8 mouse cellular contexts compared by ENCODE assay signal in genomic region chr8:47674140-47674776, GRCm38 (mm10). TPM values are rescaled to one million over a fixed set of nuclear protein-coding genes. Genes with fewer than 3 reads are reported as not detected.
DNase-seq lines count a peak whose midpoint lies in the region; ATAC-seq and TF ChIP-seq lines count a peak whose summit lies in the region.

No protein-coding gene starts in this region.

- H3K9me3 ChIP-seq in lung, postnatal 0 days (ENCODE audit: low read length) = no peaks in the 10 kb centered on the region
- peaks cover 1% of the 10 kb centered on the region; the same call in 1 of the 2 replicates for H3K9me3 ChIP-seq in forebrain, embryonic 10.5 days
- no peaks in the 10 kb centered on the region for H3K9me3 ChIP-seq in limb, embryonic 15.5 days
- no peaks in the 10 kb centered on the region for H3K9me3 ChIP-seq in stomach, embryonic 14.5 days (ENCODE audit: control insufficient read depth, low read depth, low read length)

- H3K4me1 ChIP-seq in lung, postnatal 0 days (ENCODE audit: insufficient read depth, low read depth, low read length) = peaks cover 4% of the 10 kb centered on the region
- H3K4me1 ChIP-seq in forebrain, embryonic 10.5 days = peaks cover 24% of the 10 kb centered on the region
- 0 out of 2 replicates have a peak, but pooled peaks cover 3% of the 10 kb centered on the region for H3K4me1 ChIP-seq in limb, embryonic 15.5 days
- 0 out of 2 replicates have a peak, but pooled peaks cover 8% of the 10 kb centered on the region for H3K4me1 ChIP-seq in stomach, embryonic 14.5 days (ENCODE audit: control insufficient read depth, insufficient read depth, low read length)

- TF ChIP-seq CTCF in lung, postnatal 0 days (IDR thresholded peaks at IDR 0.05) = no peak

- H3K4me3 ChIP-seq in lung, postnatal 0 days (ENCODE audit: low read depth, low read length) = peak overlapping the region; percentile 96
- H3K4me3 ChIP-seq in forebrain, embryonic 10.5 days = peak overlapping the region; percentile 96
- peak overlapping the region; percentile 98 for H3K4me3 ChIP-seq in limb, embryonic 15.5 days
- peak overlapping the region; percentile 97 for H3K4me3 ChIP-seq in stomach, embryonic 14.5 days (ENCODE audit: low read depth, low read length)

- no peaks in the 10 kb centered on the region for H3K27me3 ChIP-seq in lung, postnatal 0 days (replicated peaks; ENCODE audit: insufficient read depth, low read length)
- no peaks in the 10 kb centered on the region for H3K27me3 ChIP-seq in forebrain, embryonic 10.5 days (ENCODE audit: poor library complexity, severe bottlenecking)
- no peaks in the 10 kb centered on the region for H3K27me3 ChIP-seq in limb, embryonic 15.5 days
- no peaks in the 10 kb centered on the region for H3K27me3 ChIP-seq in stomach, embryonic 14.5 days (ENCODE audit: control insufficient read depth, insufficient read depth, low read length)

- WGBS in lung, postnatal 0 days = under 1% methylated on average over 55 of the region's 59 CpGs
- under 1% methylated on average over 48 of the region's 59 CpGs for WGBS in forebrain, embryonic 10.5 days
- under 1% methylated on average over 44 of the region's 59 CpGs for WGBS in limb, embryonic 15.5 days
- WGBS in stomach, embryonic 14.5 days = under 1% methylated on average over 53 of the region's 59 CpGs

- TF ChIP-seq EP300 in lung, postnatal 0 days (IDR thresholded peaks at IDR 0.05) = no peak

- no peaks in the 10 kb centered on the region for H3K36me3 ChIP-seq in lung, postnatal 0 days (ENCODE audit: insufficient read depth, low read length)
- H3K36me3 ChIP-seq in forebrain, embryonic 10.5 days (replicated peaks) = peaks cover 18% of the 10 kb centered on the region
- H3K36me3 ChIP-seq in limb, embryonic 15.5 days = no peaks in the 10 kb centered on the region
- H3K36me3 ChIP-seq in stomach, embryonic 14.5 days (ENCODE audit: control insufficient read depth, insufficient read depth, low read length) = no peaks in the 10 kb centered on the region

- H3K27ac ChIP-seq in lung, postnatal 0 days (ENCODE audit: low read length) = peak overlapping the region; percentile 91
- H3K27ac ChIP-seq in forebrain, embryonic 10.5 days = peak overlapping the region; percentile 98
- peak overlapping the region; percentile 95 for H3K27ac ChIP-seq in limb, embryonic 15.5 days
- H3K27ac ChIP-seq in stomach, embryonic 14.5 days (ENCODE audit: low read length) = peak overlapping the region; percentile 91

- peak; percentile 30 for DNase-seq in adrenal gland, adult 8-10 months
- DNase-seq in adrenal gland, adult 18-20 months (ENCODE audit: low spot score in 2 of 2) = no peak
- peak; percentile 55 for DNase-seq in lung, postnatal 0 days (ENCODE audit: low spot score)
- DNase-seq in lung, postnatal 10 days = no peak
- DNase-seq in forebrain, embryonic 10.5 days (ENCODE audit: extremely low spot score, low spot score) = no peak
- DNase-seq in kidney, postnatal 10 days = no peak

- peak overlapping the region; percentile 81 for H3K4me2 ChIP-seq in lung, postnatal 0 days (replicated peaks; ENCODE audit: low read depth, low read length)
- H3K4me2 ChIP-seq in limb, embryonic 15.5 days = peak overlapping the region; percentile 73
- H3K4me2 ChIP-seq in stomach, embryonic 14.5 days (replicated peaks; ENCODE audit: low read depth, low read length) = peak overlapping the region; percentile 41

- ATAC-seq in lung, postnatal 0 days = no peak; the same call in 1 of the 2 replicates
- ATAC-seq in limb, embryonic 15.5 days (ENCODE audit: insufficient number of reproducible peaks, low FRiP score, low TSS enrichment, low read depth) = no peak
- ATAC-seq in stomach, embryonic 14.5 days (ENCODE audit: insufficient number of reproducible peaks, insufficient read depth, low FRiP score, low read depth) = peak; percentile 29; the same call in 1 of the 2 replicates

- peak overlapping the region; percentile 81 for H3K9ac ChIP-seq in lung, postnatal 0 days (replicated peaks; ENCODE audit: low read depth)
- peak overlapping the region; percentile 75 for H3K9ac ChIP-seq in limb, embryonic 15.5 days
- H3K9ac ChIP-seq in stomach, embryonic 14.5 days (replicated peaks; ENCODE audit: low read depth, low read length) = peak overlapping the region; percentile 84

RNA-seq across cellular contexts. Expression of gene Ing2, which starts 1.1 kb away (rescaled TPM):
- total RNA-seq in adrenal gland, adult 8-10 months (2022) = 10 to 100 TPM; 17.4 to 21.0 (median 19.7) TPM
- 10 to 100 TPM; 15.6 to 25.4 TPM for total RNA-seq in adrenal gland, adult 18-20 months (2021)
- polyA plus RNA-seq in lung, postnatal 0 days (2015; fragmentation: Nextera tagmentation; extraction: Ambion mirVana) = 14.8 and 15.5 TPM in 2 replicates
- polyA plus RNA-seq in forebrain, embryonic 10.5 days (2016; fragmentation: Nextera tagmentation; extraction: Ambion mirVana) = 10.9 and 13.5 TPM in 2 replicates
- 8.5 and 10.1 TPM in 2 replicates for polyA plus RNA-seq in limb, embryonic 15.5 days (2015; fragmentation: Nextera tagmentation; extraction: Ambion mirVana)
- 14.7 and 17.2 TPM in 2 replicates for polyA plus RNA-seq in stomach, embryonic 14.5 days (2014; fragmentation: Nextera tagmentation; extraction: Ambion mirVana)

RNA-seq across cellular contexts. Expression of gene Cdkn2aip, which starts 39.5 kb away (rescaled TPM):
- 10 to 100 TPM; 12.9 to 14.0 (median 13.4) TPM for total RNA-seq in adrenal gland, adult 8-10 months (2022)
- 10 to 100 TPM; 11.8 to 13.1 TPM for total RNA-seq in adrenal gland, adult 18-20 months (2021)
- 22.1 and 23.0 TPM in 2 replicates for polyA plus RNA-seq in lung, postnatal 0 days (2015; fragmentation: Nextera tagmentation; extraction: Ambion mirVana)
- polyA plus RNA-seq in forebrain, embryonic 10.5 days (2016; fragmentation: Nextera tagmentation; extraction: Ambion mirVana) = 34.8 and 37.3 TPM in 2 replicates
- 21.3 and 22.2 TPM in 2 replicates for polyA plus RNA-seq in limb, embryonic 15.5 days (2015; fragmentation: Nextera tagmentation; extraction: Ambion mirVana)
- 23.7 and 24.2 TPM in 2 replicates for polyA plus RNA-seq in stomach, embryonic 14.5 days (2014; fragmentation: Nextera tagmentation; extraction: Ambion mirVana)

Comparison
In these comparisons a context has a peak if more than half of its experiments do, and no peak if none do; other contexts are left out.
1. DNase-seq: peak in adrenal gland, adult 8-10 months (single experiment) and lung, postnatal 0 days (single experiment); none in adrenal gland, adult 18-20 months (0 of 2), lung, postnatal 10 days (single experiment), forebrain, embryonic 10.5 days (single experiment) and kidney, postnatal 10 days (single experiment).
2. Peak in every context shown above with its lines, with median percentiles within 50 percentile points of each other: H3K27ac ChIP-seq, H3K4me2 ChIP-seq, H3K4me3 ChIP-seq and H3K9ac ChIP-seq.